Mouse (Mus musculus) heart, adult 2 months (tissue): ENCODE results near the gene Sept7. TPM values are rescaled to one million over a fixed set of nuclear protein-coding genes. Genes with fewer than 3 reads are reported as not detected.

Experiments used
- DNase-seq, 2 experiments: peaks; one replicate each; pipeline ENCODE4 v3.0.0; 2021
- H3K27ac ChIP-seq: fragments of 200-600 bp; 2 replicates; pipeline ENCODE4 v1.8.1; 2022
- H3K27me3 ChIP-seq: fragments of 200-500 bp; 2 replicates; pipeline ENCODE4 v1.6.1; 2012; ENCODE audit warnings: mild to moderate bottlenecking, low read length, inconsistent platforms, mixed read lengths; ENCODE audit not compliant: control insufficient read depth, insufficient read depth
- H3K36me3 ChIP-seq: fragments of 200-500 bp; 2 replicates; pipeline ENCODE4 v1.6.1; 2012; ENCODE audit warnings: low read length, inconsistent platforms; ENCODE audit not compliant: control insufficient read depth, insufficient read depth
- H3K4me1 ChIP-seq: fragments of 200-500 bp; 2 replicates; pipeline ENCODE4 v1.6.1; 2011; ENCODE audit warnings: low read length; ENCODE audit not compliant: control insufficient read depth, insufficient read depth
- H3K4me3 ChIP-seq: fragments of 200-600 bp; 2 replicates; pipeline ENCODE4 v1.8.1; 2022
- H3K79me2 ChIP-seq: fragments of 200-500 bp; replicated peaks from 2 replicates; pipeline ENCODE4 v1.6.1; 2012; ENCODE audit warnings: mild to moderate bottlenecking, inconsistent platforms, low read length, moderate library complexity, mixed read lengths; ENCODE audit not compliant: control insufficient read depth, insufficient read depth
- H3K9ac ChIP-seq: fragments of 200-500 bp; 2 replicates; pipeline ENCODE4 v1.6.1; 2012; ENCODE audit warnings: low read depth, mild to moderate bottlenecking, control low read depth, inconsistent platforms, low read length, mixed read lengths
- CTCF ChIP-seq: fragments of 200-600 bp; IDR thresholded peaks from 2 replicates; pipeline ENCODE4 v1.8.1; 2022; ENCODE audit warnings: antibody characterized with exemption, mild to moderate bottlenecking, moderate library complexity
- EP300 ChIP-seq: fragments of 200-500 bp; IDR thresholded peaks from 2 replicates; pipeline ENCODE4 v1.6.1; 2011; ENCODE audit warnings: low read depth, low read length, control low read depth; ENCODE audit not compliant: insufficient read depth
- POLR2A ChIP-seq: fragments of 200-500 bp; IDR thresholded peaks from 2 replicates; pipeline ENCODE4 v1.6.1; 2011; ENCODE audit warnings: mild to moderate bottlenecking, low read depth, low read length, control low read depth; ENCODE audit not compliant: insufficient read depth
- WGBS: fragments of 180-500 bp; shearing (Covaris S2); methylation state at CpG from one replicate; pipeline ENCODE4 v1.1.7; 2018; 5-methylcytosine and 5-hydroxymethylcytosine counted together
- intact Hi-C: fragments of 180-260 bp; cut with DNase I; formaldehyde crosslinking; loops from one replicate; pipeline ENCODE4 v1.15.1; 2025
- polyA plus RNA-seq: library from polyadenylated mRNA; depleted of rRNA; stranded (reverse); fragments of >200 nt; gene quantifications from 2 replicates; pipeline ENCODE4 v1.2.3, GENCODE M21; 2012
- total RNA-seq, 2 experiments: library from RNA; stranded (reverse); gene quantifications; 2 replicates each; pipeline ENCODE4 v1.2.3; 2021

Sept7 gene
- total and polyA plus RNA-seq, 3 experiments, result 15.9 to 111 (median 109) TPM

- TF ChIP-seq POLR2A (no peak), EP300 (no peak), CTCF (no peak)
- no peak overlapping the region for H3K4me3 ChIP-seq
- DNase-seq, result no peak
- no peak overlapping the region for H3K9ac ChIP-seq
- peaks cover 12% of the 10 kb centered on the region for H3K36me3 ChIP-seq
- peaks cover 2% of the 10 kb centered on the region; the same call in 1 of the 2 replicates for H3K79me2 ChIP-seq
- no peak overlapping the region for H3K27ac ChIP-seq
- H3K4me1 ChIP-seq, result no peaks in the 10 kb centered on the region; the same call in none of the 2 replicates
- intact Hi-C loops, result no loop called here
- H3K27me3 ChIP-seq, result no peaks in the 10 kb centered on the region
These were observed 8.7 kb downstream of the Sept7 start for GRCm38 (mm10) chr9:25260979-25261378.

DNA sequence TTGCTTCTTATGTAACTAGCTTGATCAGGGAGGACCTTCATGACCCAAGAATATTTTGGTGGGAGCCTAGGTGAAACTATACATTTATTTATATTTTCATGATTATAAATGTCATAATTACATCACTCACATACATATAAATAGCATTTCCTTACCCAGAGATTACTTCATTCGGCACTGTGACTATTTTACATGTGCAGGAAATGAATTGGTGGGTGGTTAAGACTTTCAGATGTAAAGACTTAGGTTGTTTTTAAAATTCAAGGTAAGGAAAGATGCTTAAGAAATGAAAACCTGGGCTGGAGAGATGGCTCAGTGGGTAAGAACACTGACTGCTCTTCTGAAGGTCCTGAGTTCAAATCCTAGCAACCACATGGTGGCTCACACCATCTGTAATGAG is 9.8 kb downstream of the Sept7 start:
- TF ChIP-seq CTCF (no peak), POLR2A (no peak), EP300 (no peak)
- peaks cover 16% of the 10 kb centered on the region for H3K36me3 ChIP-seq
- H3K79me2 ChIP-seq, result peaks cover 2% of the 10 kb centered on the region; the same call in 1 of the 2 replicates
- H3K4me3 ChIP-seq, result no peak overlapping the region
- H3K27me3 ChIP-seq, result no peaks in the 10 kb centered on the region
- intact Hi-C loops, result no loop called here
- H3K27ac ChIP-seq, result no peak overlapping the region
- H3K4me1 ChIP-seq, result no peaks in the 10 kb centered on the region; the same call in none of the 2 replicates
- 44% methylated on average over 1 of the region's 1 CpGs for WGBS
- H3K9ac ChIP-seq, result no peak overlapping the region
- no peak for DNase-seq

DNA sequence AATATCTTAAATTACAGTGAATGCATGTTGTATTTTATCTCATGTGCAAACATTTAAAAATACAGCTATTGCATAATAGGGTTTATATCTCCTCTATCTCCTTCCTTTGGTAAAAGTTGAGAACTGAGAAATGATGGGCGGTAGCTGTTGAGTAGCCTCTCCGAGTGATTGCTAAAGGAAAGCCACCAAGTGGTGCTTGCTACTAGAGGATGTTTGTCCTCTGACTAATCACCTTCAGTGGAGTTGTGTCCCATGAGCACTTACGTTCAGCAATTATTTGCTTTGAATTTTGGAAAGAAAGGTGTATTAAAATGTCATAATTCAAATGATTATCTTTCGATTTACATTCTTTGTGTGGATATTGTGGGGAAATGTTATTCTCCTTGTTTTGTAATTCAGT is 13.6 kb downstream of the Sept7 start:
- H3K27ac ChIP-seq, result no peak overlapping the region
- WGBS, result 89% methylated on average over 4 of the region's 4 CpGs
- DNase-seq, result no peak
- peaks cover 24% of the 10 kb centered on the region for H3K36me3 ChIP-seq
- H3K4me3 ChIP-seq, result no peak overlapping the region
- no peak overlapping the region for H3K9ac ChIP-seq
- peaks cover 2% of the 10 kb centered on the region; the same call in 1 of the 2 replicates for H3K79me2 ChIP-seq
- TF ChIP-seq POLR2A (no peak), CTCF (no peak)
- no peaks in the 10 kb centered on the region; the same call in none of the 2 replicates for H3K4me1 ChIP-seq
- intact Hi-C loops, result loop anchor here (5.0 kb wide), 1 partner anchor 42 kb away; no protein-coding TSS in a partner anchor
- no peaks in the 10 kb centered on the region for H3K27me3 ChIP-seq

DNA sequence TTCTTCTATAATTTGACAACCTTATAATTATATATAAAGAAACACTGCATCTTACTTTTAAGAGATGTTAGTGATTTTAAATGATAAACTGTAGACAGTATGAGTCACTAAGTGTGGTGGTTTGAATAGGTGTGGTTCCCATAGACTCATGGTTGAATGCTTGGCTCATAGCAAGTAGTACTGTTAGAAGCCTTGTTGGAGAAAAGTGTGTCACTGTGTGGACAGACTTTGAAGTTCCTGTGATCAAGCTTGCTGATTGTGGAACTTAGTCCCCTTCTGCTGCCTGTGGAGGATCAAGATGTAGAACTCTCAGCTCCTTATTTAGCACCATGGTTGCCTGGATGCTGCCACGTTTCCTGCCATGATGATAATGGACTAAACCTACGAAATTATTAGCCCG is 14.9 kb downstream of the Sept7 start:
- Histone ChIP-seq H3K36me3 (peaks cover 24% of the 10 kb centered on the region), H3K4me1 (no peaks in the 10 kb centered on the region; the same call in none of the 2 replicates), H3K27ac (no peak overlapping the region), H3K9ac (no peak overlapping the region), H3K27me3 (no peaks in the 10 kb centered on the region), H3K79me2 (peaks cover 4% of the 10 kb centered on the region; the same call in 1 of the 2 replicates), H3K4me3 (no peak overlapping the region)
- 64% methylated on average over 3 of the region's 3 CpGs for WGBS
- intact Hi-C loops, result loop anchor here (5.0 kb wide), 1 partner anchor 40 kb away; no protein-coding TSS in a partner anchor
- no peak for TF ChIP-seq POLR2A
- TF ChIP-seq EP300, result no peak
- TF ChIP-seq CTCF, result no peak
- DNase-seq, result no peak

- TF ChIP-seq EP300 (no peak), POLR2A (no peak), CTCF (no peak)
- Histone ChIP-seq H3K36me3 (peaks cover 24% of the 10 kb centered on the region), H3K4me3 (no peak overlapping the region), H3K27ac (no peak overlapping the region), H3K4me1 (no peaks in the 10 kb centered on the region; the same call in none of the 2 replicates), H3K27me3 (no peaks in the 10 kb centered on the region), H3K79me2 (peaks cover 4% of the 10 kb centered on the region; the same call in 1 of the 2 replicates), H3K9ac (no peak overlapping the region)
- DNase-seq, result no peak
- WGBS, result 29% methylated on average over 2 of the region's 2 CpGs
- intact Hi-C loops, result loop anchor here (5.0 kb wide), 1 partner anchor 40 kb away; no protein-coding TSS in a partner anchor
These were observed 15.3 kb downstream of the Sept7 start for GRCm38 (mm10) chr9:25267574-25267973.

DNA sequence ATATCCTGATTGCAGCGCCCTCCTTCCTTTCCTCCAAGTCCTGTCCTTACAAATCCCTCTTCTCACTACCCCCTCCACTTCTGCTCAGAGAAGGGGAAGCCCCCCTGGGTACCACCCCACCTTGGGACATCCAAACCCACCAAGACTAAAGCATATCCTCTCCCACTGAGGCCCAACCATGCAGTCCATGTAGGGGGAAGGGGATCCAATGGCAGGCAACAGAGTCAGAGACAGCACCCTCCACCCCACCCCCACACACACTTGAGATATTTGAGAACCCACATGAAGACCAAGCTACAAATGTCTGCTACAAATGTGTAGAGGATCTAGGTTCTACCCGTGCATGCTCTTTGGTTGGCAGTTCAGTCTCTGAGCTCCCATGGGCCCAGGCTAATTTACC is 19.7 kb downstream of the Sept7 start:
- peaks cover 1% of the 10 kb centered on the region; the same call in 1 of the 2 replicates for H3K4me1 ChIP-seq
- no peak for TF ChIP-seq POLR2A
- TF ChIP-seq CTCF, result no peak
- TF ChIP-seq EP300, result no peak
- peaks cover 16% of the 10 kb centered on the region for H3K36me3 ChIP-seq
- no peak overlapping the region for H3K27ac ChIP-seq
- no peaks in the 10 kb centered on the region for H3K27me3 ChIP-seq
- H3K9ac ChIP-seq, result no peak overlapping the region
- intact Hi-C loops, result no loop called here
- 85% methylated on average over 2 of the region's 2 CpGs for WGBS
- DNase-seq, result no peak
- H3K79me2 ChIP-seq, result peaks cover 4% of the 10 kb centered on the region; the same call in 1 of the 2 replicates
- H3K4me3 ChIP-seq, result no peak overlapping the region
